Mouse (Mus musculus) adrenal gland, postnatal 14 days (tissue): ENCODE results near the gene Dus2. TPM values are rescaled to one million over a fixed set of nuclear protein-coding genes. Genes with fewer than 3 reads are reported as not detected.
"Not testable (repeated sequence)": the region's sequence is repeated elsewhere in the genome, so short reads cannot be mapped to it uniquely, and the experiment has no call there.

ENCODE experiments used
- DNase-seq: peaks from one replicate; pipeline ENCODE4 v3.0.0; 2021; ENCODE audit warnings: mixed read lengths
- total RNA-seq: library from RNA; stranded (reverse); gene quantifications from 2 replicates; pipeline ENCODE4 v1.2.3, GENCODE M21; 2021

Dus2 gene
- total RNA-seq, 1 experiment from 2014 or later = 14.9 TPM

- no peak for DNase-seq
Measured at GRCm38 (mm10) chr8:105988546-105988945, 2.6 kb upstream of the Dus2 start.

- no peak for DNase-seq
Measured at GRCm38 (mm10) chr8:105991546-105991945, 409 bp downstream of the Dus2 start.

- peak; percentile 57 for DNase-seq
Measured at GRCm38 (mm10) chr8:105992499-105992898, 1.4 kb downstream of the Dus2 start.

- no peak for DNase-seq
Measured at GRCm38 (mm10) chr8:105993226-105993625, 2.1 kb downstream of the Dus2 start.

- no peak for DNase-seq
Measured at GRCm38 (mm10) chr8:105996359-105996758, 5.2 kb downstream of the Dus2 start.

GRCm38 (mm10) chr8:105998971-105999370 is 7.8 kb downstream of the Dus2 start:
- DNase-seq = peak; percentile 56

- DNase-seq = no peak
Measured at GRCm38 (mm10) chr8:106001908-106002307, 10.8 kb downstream of the Dus2 start.

GRCm38 (mm10) chr8:106004538-106005207 is 13.5 kb downstream of the Dus2 start:
- DNase-seq = no peak

GRCm38 (mm10) chr8:106005875-106006274 is 14.7 kb downstream of the Dus2 start, which contains the start of gene Dpep2nb:
TSS of gene Dpep2nb (minus strand) at chr8:106005975.
- DNase-seq = no peak

GRCm38 (mm10) chr8:106006413-106006812 is 15.3 kb downstream of the Dus2 start:
- DNase-seq = no peak

- DNase-seq = no peak
Measured at GRCm38 (mm10) chr8:106007135-106007534, 16.0 kb downstream of the Dus2 start.

- not testable (repeated sequence) for DNase-seq
Measured at GRCm38 (mm10) chr8:106007891-106008290, 16.8 kb downstream of the Dus2 start.

GRCm38 (mm10) chr8:106010748-106011642 is 19.9 kb downstream of the Dus2 start:
- peak; percentile 96 for DNase-seq

- no peak for DNase-seq
Measured at GRCm38 (mm10) chr8:106011643-106011986, 20.5 kb downstream of the Dus2 start, which contains the start of gene Ddx28. TSS of gene Ddx28 (minus strand) at chr8:106011882.

GRCm38 (mm10) chr8:106012203-106012602 is 21.1 kb downstream of the Dus2 start:
- DNase-seq = not testable (repeated sequence)

GRCm38 (mm10) chr8:106016284-106016683 is 25.1 kb downstream of the Dus2 start:
- DNase-seq = no peak

- DNase-seq = no peak
Measured at GRCm38 (mm10) chr8:106017130-106017529, 26.0 kb downstream of the Dus2 start.

- no peak for DNase-seq
Measured at GRCm38 (mm10) chr8:106018039-106018438, 26.9 kb downstream of the Dus2 start.

- peak; percentile 86 for DNase-seq
Measured at GRCm38 (mm10) chr8:106022483-106022882, 31.3 kb downstream of the Dus2 start.

- DNase-seq = no peak
Measured at GRCm38 (mm10) chr8:106038721-106039120, 47.6 kb downstream of the Dus2 start.

GRCm38 (mm10) chr8:106039605-106040004 is 48.5 kb downstream of the Dus2 start:
- no peak for DNase-seq

GRCm38 (mm10) chr8:106040218-106040617 is 49.1 kb downstream of the Dus2 start:
- DNase-seq = no peak

GRCm38 (mm10) chr8:106043055-106043454 is 51.9 kb downstream of the Dus2 start:
- DNase-seq = no peak
